Mouse (Mus musculus) embryonic facial prominence, embryonic 11.5 days (tissue): ENCODE measurements around the gene Gigyf2. TPM values are rescaled to one million over a fixed set of nuclear protein-coding genes. Genes with fewer than 3 reads are reported as not detected.
"Not testable (repeated sequence)": the region's sequence is repeated elsewhere in the genome, so short reads cannot be mapped to it uniquely, and the experiment has no call there.

Experiments used
- ATAC-seq: fragments of 200-750 bp; cut with Nextera tagmentation; replicated peaks from 2 replicates; pipeline ENCODE4 v1.8.0; 2017; ENCODE audit warnings: low read depth; ENCODE audit not compliant: insufficient number of reproducible peaks, low FRiP score, low TSS enrichment
- DNase-seq: peaks from one replicate; pipeline ENCODE4 v3.0.0-alpha.2; 2015; ENCODE audit warnings: low spot score
- H3K27ac ChIP-seq: fragments of 300-500 bp; sonication (generic); replicated peaks from 2 replicates; pipeline ENCODE4 v1.5.1; 2014; ENCODE audit warnings: mild to moderate bottlenecking, low read depth, low read length, control low read depth
- H3K27me3 ChIP-seq: fragments of 300-500 bp; sonication (generic); 2 replicates; pipeline ENCODE4 v1.6.1; 2014; ENCODE audit warnings: mild to moderate bottlenecking, low read length, moderate library complexity, mixed read lengths; ENCODE audit not compliant: control insufficient read depth, insufficient read depth
- H3K36me3 ChIP-seq: fragments of 300-500 bp; sonication (generic); replicated peaks from 2 replicates; pipeline ENCODE4 v1.6.1; 2014; ENCODE audit warnings: low read depth, mild to moderate bottlenecking, low read length, moderate library complexity, mixed read lengths; ENCODE audit not compliant: control insufficient read depth, insufficient read depth
- H3K4me1 ChIP-seq: fragments of 300-500 bp; sonication (generic); 2 replicates; pipeline ENCODE4 v1.6.1; 2014; ENCODE audit warnings: low read length, mixed read lengths; ENCODE audit not compliant: control insufficient read depth, insufficient read depth
- H3K4me2 ChIP-seq: fragments of 300-500 bp; sonication (generic); 2 replicates; pipeline ENCODE4 v1.6.1; 2014; ENCODE audit warnings: low read depth, mild to moderate bottlenecking, control low read depth, low read length, moderate library complexity
- H3K4me3 ChIP-seq: fragments of 300-500 bp; sonication (generic); 2 replicates; pipeline ENCODE4 v1.5.1; 2014; ENCODE audit warnings: low read depth, low read length, control low read depth
- H3K9ac ChIP-seq: fragments of 300-500 bp; sonication (generic); replicated peaks from 2 replicates; pipeline ENCODE4 v1.6.1; 2014; ENCODE audit warnings: mild to moderate bottlenecking, control low read depth, low read length
- H3K9me3 ChIP-seq: fragments of 300-500 bp; sonication (generic); replicated peaks from 2 replicates; pipeline ENCODE4 v1.6.1; 2016; ENCODE audit warnings: mild to moderate bottlenecking, low read length, inconsistent platforms, mixed read lengths; ENCODE audit not compliant: control insufficient read depth
- WGBS: fragments of 180-500 bp; shearing (Covaris S2); extraction: QIAGEN DNeasy Blood & Tissue Kit; methylation state at CpG from one replicate; pipeline ENCODE4 v1.1.7; 2014; 5-methylcytosine and 5-hydroxymethylcytosine counted together
- polyA plus RNA-seq: library from polyadenylated mRNA; unstranded; fragments of >200 nt; fragmentation: Nextera tagmentation; extraction: Ambion mirVana; gene quantifications from 2 replicates; pipeline ENCODE4 v1.2.1, GENCODE M21; 2014

The Gigyf2 gene
- polyA plus RNA-seq, 1 experiment from 2014 or later, result 49.1 TPM

DNA sequence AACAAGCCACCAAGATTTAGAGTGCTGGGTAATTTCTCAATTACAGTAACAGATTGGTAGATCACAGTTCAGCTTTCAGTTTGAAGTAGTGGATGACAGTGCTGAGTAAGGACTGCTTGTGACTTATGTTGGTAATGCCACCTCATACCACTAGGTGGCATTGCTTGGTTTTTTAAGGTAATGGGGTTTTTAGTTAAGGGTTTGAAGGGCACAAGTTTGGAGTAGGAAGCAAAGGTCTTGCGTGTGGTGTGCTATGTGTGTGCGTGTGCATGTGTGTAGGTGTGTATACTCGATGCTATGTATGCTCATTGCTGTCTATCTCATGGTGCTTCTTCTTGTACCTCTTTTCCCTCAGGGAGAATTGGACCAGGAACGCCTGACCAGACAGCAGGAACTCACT, 91.9 kb downstream of the Gigyf2 start:
- ATAC-seq, result no peak
- H3K36me3 ChIP-seq, result peaks cover 3% of the 10 kb centered on the region; the same call in 1 of the 2 replicates
- WGBS, result 86% methylated on average over 4 of the region's 4 CpGs

DNA sequence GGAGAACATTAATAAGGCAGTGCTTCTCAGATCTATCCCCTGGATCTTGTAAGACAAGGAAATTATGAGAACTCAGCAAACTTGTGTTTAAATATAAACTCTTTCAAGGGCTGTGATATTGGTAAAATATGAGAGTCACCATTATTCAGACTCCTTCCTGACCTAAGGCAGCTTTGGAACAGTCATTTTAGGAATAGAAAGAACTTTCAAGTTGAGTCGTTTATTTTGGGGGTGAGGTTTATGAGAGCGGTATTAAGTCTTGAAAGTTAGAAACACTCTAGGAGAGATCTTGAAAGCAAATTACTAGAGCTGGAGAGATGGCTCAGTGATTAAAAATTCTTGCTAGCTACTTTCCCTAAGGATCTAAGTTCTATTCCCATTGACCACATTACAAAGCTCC, 108.3 kb downstream of the Gigyf2 start:
- H3K4me3 ChIP-seq, result no peak overlapping the region
- H3K27ac ChIP-seq, result no peak overlapping the region
- WGBS, result 92% methylated on average over 2 of the region's 2 CpGs
- peaks cover 4% of the 10 kb centered on the region for H3K36me3 ChIP-seq
- H3K9me3 ChIP-seq, result no peaks in the 10 kb centered on the region
- no peak for ATAC-seq
- H3K9ac ChIP-seq, result no peak overlapping the region
- no peak for DNase-seq
- no peaks in the 10 kb centered on the region for H3K27me3 ChIP-seq
- no peaks in the 10 kb centered on the region for H3K4me1 ChIP-seq
- H3K4me2 ChIP-seq, result no peak overlapping the region

More for the DNA sequence above, 91.9 kb downstream of the Gigyf2 start:
- H3K9me3 ChIP-seq, result no peaks in the 10 kb centered on the region
- peak; percentile 66 for DNase-seq
- H3K4me1 ChIP-seq, result no peaks in the 10 kb centered on the region
- H3K27ac ChIP-seq, result no peak overlapping the region
- H3K9ac ChIP-seq, result no peak overlapping the region
- no peaks in the 10 kb centered on the region for H3K27me3 ChIP-seq
- no peak overlapping the region for H3K4me3 ChIP-seq
- no peak overlapping the region for H3K4me2 ChIP-seq

DNA sequence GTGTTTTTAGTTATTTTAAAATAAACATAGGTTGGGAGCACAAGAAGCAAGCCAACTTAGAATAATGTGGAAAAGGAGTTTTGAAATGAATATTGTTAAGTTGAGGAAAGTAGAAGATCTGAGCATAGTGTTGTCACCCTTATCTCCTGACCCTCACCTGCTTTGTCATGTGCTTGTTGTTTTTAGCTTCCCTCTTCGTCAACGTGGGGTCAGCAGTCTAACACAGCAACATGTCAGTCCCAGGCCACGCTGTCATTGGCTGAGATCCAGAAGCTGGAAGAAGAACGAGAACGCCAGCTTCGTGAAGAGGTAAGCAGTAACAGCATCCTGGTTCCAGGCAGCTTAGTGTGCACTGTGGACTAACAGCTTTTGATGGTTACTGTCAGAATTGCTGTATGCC, 109.8 kb downstream of the Gigyf2 start:
- Histone ChIP-seq H3K36me3 (peaks cover 6% of the 10 kb centered on the region), H3K27ac (no peak overlapping the region), H3K4me1 (no peaks in the 10 kb centered on the region), H3K4me3 (no peak overlapping the region), H3K9ac (no peak overlapping the region), H3K27me3 (no peaks in the 10 kb centered on the region), H3K9me3 (no peaks in the 10 kb centered on the region), H3K4me2 (no peak overlapping the region)
- 87% methylated on average over 6 of the region's 6 CpGs for WGBS
- DNase-seq (no peak), ATAC-seq (no peak)

DNA sequence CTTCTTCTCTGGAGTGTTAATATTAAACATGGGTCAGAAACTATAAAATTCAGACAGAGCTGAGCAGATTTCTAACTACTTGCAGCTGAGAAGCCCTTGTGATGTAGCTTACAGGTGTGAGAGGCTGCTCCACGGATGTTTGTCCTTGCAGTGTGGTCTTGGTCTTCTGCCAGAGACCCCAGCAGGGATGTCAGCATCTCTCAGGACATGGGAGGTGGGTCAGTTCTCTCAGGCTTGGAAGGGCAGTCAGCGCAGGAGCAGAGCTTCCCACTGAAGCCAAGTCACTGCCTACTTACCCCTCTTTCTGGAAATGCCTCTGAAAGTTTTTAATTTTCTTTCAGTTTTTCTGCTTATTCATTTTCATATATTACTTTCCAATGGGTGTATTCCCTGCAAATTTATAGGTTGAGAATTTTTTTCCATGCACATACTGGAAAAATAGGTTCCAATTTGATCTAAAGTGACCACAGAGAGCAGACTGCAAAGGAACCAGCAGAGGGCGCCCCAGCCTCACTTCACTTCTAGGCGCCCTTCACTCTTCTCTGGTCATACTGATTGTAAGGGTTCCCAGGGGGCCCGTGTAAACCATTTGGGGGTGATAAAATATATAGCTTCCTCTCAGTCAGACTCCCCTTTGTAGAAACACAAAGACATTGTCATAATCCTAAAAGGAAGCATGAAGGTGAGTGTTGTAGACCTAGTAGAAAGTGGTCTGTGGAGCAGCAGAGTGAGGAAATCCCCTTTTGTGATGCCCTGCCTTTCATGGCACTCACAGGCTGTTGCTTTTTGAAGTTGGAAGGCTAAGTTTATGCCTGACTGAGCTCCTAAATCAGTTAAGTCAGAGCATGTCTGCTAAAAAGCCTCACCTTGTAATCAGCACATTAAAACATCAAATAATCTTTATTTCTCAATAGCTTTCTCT, 120.6 kb downstream of the Gigyf2 start:
- WGBS, result 36% methylated on average over 5 of the region's 5 CpGs
- H3K27ac ChIP-seq, result no peak overlapping the region
- peaks cover 3% of the 10 kb centered on the region for H3K36me3 ChIP-seq
- H3K27me3 ChIP-seq, result no peaks in the 10 kb centered on the region
- H3K4me2 ChIP-seq, result no peak overlapping the region
- H3K9ac ChIP-seq, result no peak overlapping the region
- H3K9me3 ChIP-seq, result no peaks in the 10 kb centered on the region
- peak; percentile 72 for DNase-seq
- ATAC-seq, result no peak
- H3K4me1 ChIP-seq, result no peaks in the 10 kb centered on the region
- no peak overlapping the region for H3K4me3 ChIP-seq

DNA sequence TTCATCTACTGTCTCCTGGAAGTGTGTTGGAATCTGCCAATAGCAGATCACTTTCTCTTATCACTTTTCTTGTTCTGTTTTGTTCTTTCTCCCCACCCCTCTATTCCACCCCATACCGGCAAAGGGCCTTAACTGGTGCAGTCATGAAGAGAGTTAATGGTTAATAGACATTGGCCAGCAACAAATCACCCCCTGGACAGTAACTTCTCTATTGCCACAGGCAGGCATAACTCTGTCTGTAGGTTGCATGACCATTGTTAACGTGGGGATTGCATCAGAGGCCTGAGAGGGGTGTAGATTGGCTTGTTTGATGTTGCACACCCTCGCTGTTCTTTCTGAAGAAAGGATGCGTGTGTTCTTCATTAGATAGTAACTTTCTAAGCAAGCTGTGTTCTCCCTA, 122.6 kb downstream of the Gigyf2 start:
- H3K27ac ChIP-seq, result no peak overlapping the region
- no peaks in the 10 kb centered on the region for H3K9me3 ChIP-seq
- no peak overlapping the region for H3K4me2 ChIP-seq
- WGBS, result 89% methylated on average over 4 of the region's 4 CpGs
- H3K9ac ChIP-seq, result no peak overlapping the region
- no peaks in the 10 kb centered on the region for H3K27me3 ChIP-seq
- H3K36me3 ChIP-seq, result peaks cover 3% of the 10 kb centered on the region
- ATAC-seq (no peak), DNase-seq (no peak)
- no peak overlapping the region for H3K4me3 ChIP-seq
- H3K4me1 ChIP-seq, result no peaks in the 10 kb centered on the region

DNA sequence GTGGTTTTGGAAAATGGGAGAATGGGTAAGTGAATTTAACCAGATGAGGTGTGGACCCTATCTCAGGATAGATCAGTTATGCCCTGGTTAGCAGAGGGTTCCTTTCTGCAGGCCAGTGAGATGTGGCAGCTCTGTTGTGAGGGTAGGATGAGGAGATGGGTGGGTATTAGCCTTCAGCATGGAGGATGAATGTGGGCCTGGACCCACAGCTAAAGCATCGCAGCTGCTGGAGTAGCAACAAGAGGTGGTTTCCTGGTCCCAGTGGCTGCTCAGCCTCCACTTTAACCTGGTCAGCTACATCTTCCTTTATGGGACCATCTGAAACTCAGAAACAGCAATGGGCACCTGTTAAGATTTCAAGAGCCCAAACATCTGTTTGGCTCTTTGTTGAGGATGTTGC, 129.6 kb downstream of the Gigyf2 start:
- no peaks in the 10 kb centered on the region for H3K36me3 ChIP-seq
- no peak overlapping the region for H3K27ac ChIP-seq
- 100% methylated on average over 1 of the region's 1 CpGs for WGBS
- H3K9me3 ChIP-seq, result no peaks in the 10 kb centered on the region
- DNase-seq (no peak), ATAC-seq (no peak)
- no peak overlapping the region for H3K4me3 ChIP-seq
- H3K4me1 ChIP-seq, result no peaks in the 10 kb centered on the region
- no peaks in the 10 kb centered on the region for H3K27me3 ChIP-seq
- H3K4me2 ChIP-seq, result no peak overlapping the region
- no peak overlapping the region for H3K9ac ChIP-seq

DNA sequence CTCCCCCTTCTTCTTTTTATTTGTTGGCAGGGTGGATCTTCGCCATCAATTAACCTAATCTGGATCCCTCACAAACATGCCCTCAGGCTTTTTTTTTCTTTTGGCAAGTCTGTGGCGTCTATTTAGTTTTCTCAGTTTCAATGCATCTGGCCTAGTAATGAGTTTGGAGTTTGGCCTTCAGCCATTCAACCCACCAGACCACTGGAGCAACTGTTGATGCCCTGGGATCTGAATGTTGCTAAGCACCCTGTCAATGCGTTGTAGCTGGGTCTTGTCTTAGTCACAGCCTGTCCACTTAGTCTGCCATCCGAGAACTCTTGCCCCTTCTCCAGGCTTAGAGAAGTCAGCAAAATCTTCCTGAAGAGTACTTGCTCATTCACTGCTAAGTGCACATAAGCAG, 131.2 kb downstream of the Gigyf2 start:
- H3K9ac ChIP-seq, result no peak overlapping the region
- no peaks in the 10 kb centered on the region for H3K27me3 ChIP-seq
- H3K27ac ChIP-seq, result no peak overlapping the region
- ATAC-seq (no peak), DNase-seq (no peak)
- no peak overlapping the region for H3K4me3 ChIP-seq
- H3K4me1 ChIP-seq, result no peaks in the 10 kb centered on the region
- no peaks in the 10 kb centered on the region for H3K9me3 ChIP-seq
- no peak overlapping the region for H3K4me2 ChIP-seq
- 86% methylated on average over 4 of the region's 4 CpGs for WGBS
- H3K36me3 ChIP-seq, result no peaks in the 10 kb centered on the region

DNA sequence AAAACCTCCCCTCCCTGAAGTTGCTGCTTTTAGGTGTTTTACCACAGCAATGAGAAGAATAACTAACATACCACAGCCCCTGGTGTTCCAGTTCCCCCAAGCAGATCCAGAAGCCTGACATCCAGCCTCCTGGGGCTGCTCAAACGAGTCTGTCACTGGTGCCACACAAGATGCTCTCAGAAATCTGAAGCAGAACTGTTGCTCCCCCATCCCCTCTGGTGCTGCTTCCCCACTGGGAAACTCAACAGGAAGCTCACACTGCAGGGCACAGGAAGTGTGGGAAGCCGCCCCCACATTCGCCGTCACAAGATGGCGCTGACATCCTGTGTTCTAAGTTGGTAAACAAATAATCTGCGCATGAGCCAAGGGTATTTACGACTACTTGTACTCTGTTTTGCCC, 133.1 kb downstream of the Gigyf2 start:
- H3K36me3 ChIP-seq, H3K4me1 ChIP-seq, H3K9me3 ChIP-seq, H3K27ac ChIP-seq, H3K4me3 ChIP-seq, DNase-seq, H3K27me3 ChIP-seq, ATAC-seq, H3K9ac ChIP-seq, H3K4me2 ChIP-seq: not testable (repeated sequence)
- 86% methylated on average over 5 of the region's 7 CpGs for WGBS
